Mouse (Mus musculus) C2C12 (cell line): ENCODE data around the gene Smoc2. TPM values are rescaled to one million over a fixed set of nuclear protein-coding genes. Genes with fewer than 3 reads are reported as not detected.

Source experiments
- H3K27me3 ChIP-seq: one replicate; pipeline ENCODE4 v1.6.1; 2011; ENCODE audit not compliant: control insufficient read depth, insufficient read depth, insufficient read length
- H3K36me3 ChIP-seq: one replicate; pipeline ENCODE4 v1.6.1; 2011; ENCODE audit not compliant: control insufficient read depth, insufficient read depth
- H3K4me3 ChIP-seq: one replicate; pipeline ENCODE4 v1.5.1; 2011; ENCODE audit warnings: mild to moderate bottlenecking, control low read depth; ENCODE audit not compliant: poor library complexity, insufficient read depth, severe bottlenecking
- H3K79me2 ChIP-seq: one replicate; pipeline ENCODE4 v1.6.1; 2011; ENCODE audit not compliant: control insufficient read depth, insufficient read depth
- H3K79me3 ChIP-seq: one replicate; pipeline ENCODE4 v1.6.1; 2011; ENCODE audit warnings: low read depth, control low read depth
- H3ac ChIP-seq: one replicate; pipeline ENCODE3; 2011; ENCODE audit warnings: low read depth; ENCODE audit not compliant: control insufficient read depth, insufficient read length
- CEBPB ChIP-seq: IDR thresholded peaks from one replicate; pipeline ENCODE4 v1.6.1; 2011; ENCODE audit warnings: low read depth, mild to moderate bottlenecking, control low read depth, moderate library complexity
- CTCF ChIP-seq: IDR thresholded peaks from one replicate; pipeline ENCODE4 v1.5.1; 2011; ENCODE audit not compliant: control insufficient read depth, insufficient read depth, insufficient read length
- FOSL1 ChIP-seq: IDR thresholded peaks from one replicate; pipeline ENCODE4 v1.8.0; 2011; ENCODE audit warnings: mild to moderate bottlenecking, low read length; ENCODE audit not compliant: poor library complexity, insufficient read depth, severe bottlenecking
- MAX ChIP-seq: IDR thresholded peaks from one replicate; pipeline ENCODE4 v1.6.1; 2011; ENCODE audit warnings: mild to moderate bottlenecking, control low read depth
- MYOD1 ChIP-seq: IDR thresholded peaks from one replicate; pipeline ENCODE4 v1.6.1; 2011; ENCODE audit warnings: low read depth; ENCODE audit not compliant: control insufficient read depth, insufficient read length
- MYOG ChIP-seq: IDR thresholded peaks from one replicate; pipeline ENCODE4 v1.6.1; 2011; ENCODE audit not compliant: control insufficient read depth, insufficient read length; ENCODE audit errors: extremely low read depth
- USF1 ChIP-seq: IDR thresholded peaks from one replicate; pipeline ENCODE4 v1.6.1; 2011; ENCODE audit warnings: low read depth, mild to moderate bottlenecking, control low read depth, moderate library complexity
- polyA plus RNA-seq: library from polyadenylated mRNA; unstranded; fragments of >200 nt; fragmentation: generic; extraction: Trizol; gene quantifications from one replicate; pipeline ENCODE4 v1.2.1, GENCODE M21; 2012; ENCODE audit warnings: missing spikeins

Gene Smoc2
- polyA plus RNA-seq, 1 experiment: 69.7 TPM

GRCm38 (mm10) chr17:14237134-14237533 is 42.2 kb upstream of the Smoc2 start:
- TF ChIP-seq CTCF (no peak), MAX (no peak), FOSL1 (peak; percentile 5), CEBPB (no peak), USF1 (no peak), MYOG (no peak), MYOD1 (peak; percentile 9)

DNA sequence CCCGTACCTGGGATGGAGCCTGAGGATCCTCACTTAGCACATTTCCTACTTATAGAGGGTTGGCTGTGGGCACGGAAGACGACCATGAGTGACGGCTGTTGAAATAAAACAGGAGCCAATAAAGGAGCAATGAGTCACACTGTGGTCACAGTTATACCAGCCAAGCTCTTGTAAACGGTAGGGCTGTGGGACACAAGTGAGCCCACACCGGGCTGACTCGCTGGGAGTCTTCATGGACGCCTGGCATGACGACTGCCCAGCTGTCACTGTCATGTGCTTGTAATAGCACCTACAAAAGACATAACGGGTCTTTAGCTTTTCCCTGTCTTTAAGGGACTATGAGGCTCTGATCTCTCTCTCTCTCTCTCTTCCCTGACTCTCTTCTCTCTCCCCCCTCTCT is 39.3 kb upstream of the Smoc2 start:
- Histone ChIP-seq H3K4me3 (no peak overlapping the region), H3K79me2 (no peaks in the 10 kb centered on the region), H3ac (no peak overlapping the region), H3K27me3 (no peaks in the 10 kb centered on the region), H3K36me3 (no peaks in the 10 kb centered on the region), H3K79me3 (no peaks in the 10 kb centered on the region)
- TF ChIP-seq FOSL1 (peak; percentile 34), CTCF (no peak), MYOG (no peak), MAX (peak; percentile 63), MYOD1 (peak; percentile 95), USF1 (peak; percentile 38), CEBPB (no peak)

More at GRCm38 (mm10) chr17:14237134-14237533, 42.2 kb upstream of the Smoc2 start:
- no peaks in the 10 kb centered on the region for H3K79me2 ChIP-seq
- no peak overlapping the region for H3K4me3 ChIP-seq
- H3K36me3 ChIP-seq: no peaks in the 10 kb centered on the region
- no peaks in the 10 kb centered on the region for H3K27me3 ChIP-seq
- no peaks in the 10 kb centered on the region for H3K79me3 ChIP-seq
- no peak overlapping the region for H3ac ChIP-seq

GRCm38 (mm10) chr17:14242634-14243033 is 36.7 kb upstream of the Smoc2 start:
- no peak overlapping the region for H3ac ChIP-seq
- no peaks in the 10 kb centered on the region for H3K36me3 ChIP-seq
- H3K27me3 ChIP-seq: no peaks in the 10 kb centered on the region
- H3K79me3 ChIP-seq: no peaks in the 10 kb centered on the region
- H3K4me3 ChIP-seq: no peak overlapping the region
- TF ChIP-seq FOSL1 (peak; percentile 13), USF1 (no peak), CEBPB (no peak), MAX (no peak), MYOG (no peak), CTCF (no peak), MYOD1 (peak; percentile 66)
- H3K79me2 ChIP-seq: no peaks in the 10 kb centered on the region

GRCm38 (mm10) chr17:14244195-14244965 is 34.9 kb upstream of the Smoc2 start:
- Histone ChIP-seq H3K36me3 (no peaks in the 10 kb centered on the region), H3K4me3 (no peak overlapping the region), H3ac (no peak overlapping the region), H3K79me2 (no peaks in the 10 kb centered on the region), H3K27me3 (no peaks in the 10 kb centered on the region), H3K79me3 (no peaks in the 10 kb centered on the region)
- TF ChIP-seq CEBPB (no peak), MYOG (no peak), FOSL1 (no peak), USF1 (no peak), CTCF (no peak), MAX (no peak)

GRCm38 (mm10) chr17:14246266-14246665 is 33.0 kb upstream of the Smoc2 start:
- no peaks in the 10 kb centered on the region for H3K27me3 ChIP-seq
- no peaks in the 10 kb centered on the region for H3K79me3 ChIP-seq
- no peak overlapping the region for H3K4me3 ChIP-seq
- H3ac ChIP-seq: no peak overlapping the region
- TF ChIP-seq USF1: no peak
- TF ChIP-seq MYOG: no peak
- TF ChIP-seq FOSL1: no peak
- TF ChIP-seq MAX: no peak
- TF ChIP-seq MYOD1: no peak
- no peak for TF ChIP-seq CEBPB
- no peak for TF ChIP-seq CTCF
- no peaks in the 10 kb centered on the region for H3K36me3 ChIP-seq
- H3K79me2 ChIP-seq: no peaks in the 10 kb centered on the region

DNA sequence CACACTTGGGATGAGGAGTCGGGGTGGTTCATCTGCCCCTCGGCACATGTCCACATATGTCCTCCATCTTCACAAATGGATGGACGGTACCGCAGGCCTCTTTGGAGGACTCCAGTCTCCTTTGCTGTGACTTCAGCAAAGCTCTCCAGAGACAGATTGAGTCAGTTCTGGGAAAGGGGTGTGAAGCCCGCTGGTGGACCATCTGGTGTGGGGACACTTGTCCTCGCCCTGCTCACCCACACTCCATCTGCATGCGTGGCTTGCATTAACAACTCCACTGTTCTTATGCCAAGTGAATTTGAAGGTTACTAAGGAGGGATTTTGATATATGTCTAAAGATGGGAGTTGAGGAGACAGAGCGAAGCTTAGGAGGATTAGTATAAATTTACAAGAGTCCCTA is 31.4 kb upstream of the Smoc2 start:
- no peaks in the 10 kb centered on the region for H3K79me3 ChIP-seq
- H3K27me3 ChIP-seq: no peaks in the 10 kb centered on the region
- TF ChIP-seq FOSL1 (no peak), CEBPB (no peak), MYOD1 (no peak), MYOG (no peak), USF1 (no peak), CTCF (no peak), MAX (no peak)
- no peaks in the 10 kb centered on the region for H3K79me2 ChIP-seq
- no peak overlapping the region for H3ac ChIP-seq
- H3K4me3 ChIP-seq: no peak overlapping the region
- H3K36me3 ChIP-seq: no peaks in the 10 kb centered on the region
